Mouse (Mus musculus) cerebellum, adult 2 months (tissue): ENCODE measurements at regions not wholly inside any gene's neighbourhood (a gene's known extent, or its start where the extent isn't known, plus 50 kb on each side); places are given as distances from the start of the nearest gene placed in this dataset.

ENCODE experiments used
- DNase-seq, 2 experiments: peaks; one replicate each; pipeline ENCODE4 v3.0.0; 2021
- H3K27ac ChIP-seq: fragments of 200-500 bp; 2 replicates; pipeline ENCODE4 v1.5.1; 2012; ENCODE audit warnings: low read length, control low read depth, inconsistent platforms; ENCODE audit not compliant: insufficient read depth
- H3K27me3 ChIP-seq: fragments of 200-500 bp; 2 replicates; pipeline ENCODE4 v1.6.1; 2012; ENCODE audit warnings: inconsistent platforms, mild to moderate bottlenecking, low read length, moderate library complexity; ENCODE audit not compliant: control insufficient read depth, insufficient read depth
- H3K4me1 ChIP-seq: fragments of 200-500 bp; 2 replicates; pipeline ENCODE4 v1.6.1; 2011; ENCODE audit warnings: low read length; ENCODE audit not compliant: control insufficient read depth, insufficient read depth
- H3K4me3 ChIP-seq: fragments of 200-500 bp; replicated peaks from 2 replicates; pipeline ENCODE3; 2011; ENCODE audit warnings: mild to moderate bottlenecking, low read depth, low read length, control low read depth; ENCODE audit not compliant: insufficient read depth
- CTCF ChIP-seq: fragments of 200-500 bp; IDR thresholded peaks from 2 replicates; pipeline ENCODE4 v1.5.1; 2011; ENCODE audit warnings: low read depth, mild to moderate bottlenecking, control low read depth, low read length, moderate library complexity, borderline replicate concordance; ENCODE audit not compliant: insufficient read depth
- POLR2A ChIP-seq: fragments of 200-500 bp; IDR thresholded peaks from 2 replicates; pipeline ENCODE4 v1.6.1; 2011; ENCODE audit warnings: low read length, control low read depth, borderline replicate concordance; ENCODE audit not compliant: insufficient read depth
- WGBS: fragments of 180-500 bp; shearing (Covaris S2); methylation state at CpG from one replicate; pipeline ENCODE4 v1.1.7; 2018; 5-methylcytosine and 5-hydroxymethylcytosine counted together

DNA sequence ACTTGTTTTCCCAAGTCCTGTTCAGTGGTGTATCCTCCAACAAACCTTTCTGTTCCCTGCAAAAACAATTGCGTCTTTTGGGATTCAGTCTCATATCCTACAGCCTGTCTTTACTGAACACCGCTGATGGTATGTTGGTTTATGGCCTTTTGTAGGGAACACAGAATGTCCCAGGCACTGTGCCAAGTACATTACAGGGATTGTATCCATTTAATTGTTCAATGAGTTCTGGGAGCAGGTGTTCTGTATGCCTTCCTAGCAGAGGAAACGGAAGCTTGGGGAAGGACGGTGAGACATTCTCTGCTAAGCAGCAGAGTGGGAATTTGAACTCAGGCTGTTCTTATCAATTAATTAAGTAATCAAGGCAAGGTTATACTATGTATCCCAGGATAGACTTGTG, 164.5 kb upstream of the Nlrp1b start:
- H3K27me3 ChIP-seq = no peaks in the 10 kb centered on the region
- H3K27ac ChIP-seq = no peak overlapping the region
- no peaks in the 10 kb centered on the region for H3K4me1 ChIP-seq
- TF ChIP-seq POLR2A (no peak), CTCF (no peak)
- 57% methylated on average over 4 of the region's 4 CpGs for whole genome bisulfite sequencing
- no peak for DNase-seq
- H3K4me3 ChIP-seq = no peak overlapping the region

DNA sequence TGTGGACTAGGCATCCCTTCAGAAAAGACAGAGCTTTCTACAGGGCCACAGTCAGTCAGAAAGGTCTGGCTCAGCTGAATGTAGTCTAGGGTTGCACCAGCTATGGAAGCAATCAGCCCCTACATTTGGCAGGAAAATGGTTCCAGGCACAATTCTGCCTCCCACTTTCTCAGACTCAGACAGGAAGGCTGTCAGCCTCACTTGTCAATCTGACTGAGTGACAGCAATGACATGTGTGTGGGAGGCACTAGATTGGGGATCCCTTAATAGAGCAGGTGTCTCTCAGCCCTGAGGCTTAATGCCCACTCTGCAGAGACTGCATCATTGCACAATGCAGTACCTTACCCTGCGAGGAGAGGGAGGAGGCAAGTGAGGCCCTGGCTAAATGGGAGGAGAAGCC, 165.1 kb upstream of the Nlrp1b start:
- TF ChIP-seq POLR2A (no peak), CTCF (no peak)
- Histone ChIP-seq H3K4me3 (no peak overlapping the region), H3K27ac (no peak overlapping the region), H3K4me1 (no peaks in the 10 kb centered on the region), H3K27me3 (no peaks in the 10 kb centered on the region)
- no peak for DNase-seq
- 68% methylated on average over 1 of the region's 1 CpGs for WGBS

DNA sequence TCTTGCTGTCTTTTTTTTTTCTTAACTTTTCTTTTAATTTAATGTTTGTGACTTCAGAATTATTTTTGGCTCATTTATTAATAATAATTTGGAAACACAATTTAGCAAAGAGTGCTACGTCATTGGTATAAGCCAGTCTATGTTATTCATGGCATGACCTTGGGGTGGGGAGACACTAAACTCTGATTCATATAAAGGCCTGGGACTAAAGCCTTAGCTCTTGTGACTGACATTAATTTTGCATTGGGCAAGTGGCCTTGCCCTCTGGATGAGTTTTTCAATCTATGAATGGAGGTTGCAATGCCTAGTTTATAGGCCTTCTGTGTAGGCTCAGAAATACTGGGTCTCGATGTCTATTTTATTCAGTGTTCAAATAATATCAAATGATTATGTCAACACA, 169.8 kb upstream of the Nlrp1b start:
- no peak for TF ChIP-seq CTCF
- no peak for TF ChIP-seq POLR2A

DNA sequence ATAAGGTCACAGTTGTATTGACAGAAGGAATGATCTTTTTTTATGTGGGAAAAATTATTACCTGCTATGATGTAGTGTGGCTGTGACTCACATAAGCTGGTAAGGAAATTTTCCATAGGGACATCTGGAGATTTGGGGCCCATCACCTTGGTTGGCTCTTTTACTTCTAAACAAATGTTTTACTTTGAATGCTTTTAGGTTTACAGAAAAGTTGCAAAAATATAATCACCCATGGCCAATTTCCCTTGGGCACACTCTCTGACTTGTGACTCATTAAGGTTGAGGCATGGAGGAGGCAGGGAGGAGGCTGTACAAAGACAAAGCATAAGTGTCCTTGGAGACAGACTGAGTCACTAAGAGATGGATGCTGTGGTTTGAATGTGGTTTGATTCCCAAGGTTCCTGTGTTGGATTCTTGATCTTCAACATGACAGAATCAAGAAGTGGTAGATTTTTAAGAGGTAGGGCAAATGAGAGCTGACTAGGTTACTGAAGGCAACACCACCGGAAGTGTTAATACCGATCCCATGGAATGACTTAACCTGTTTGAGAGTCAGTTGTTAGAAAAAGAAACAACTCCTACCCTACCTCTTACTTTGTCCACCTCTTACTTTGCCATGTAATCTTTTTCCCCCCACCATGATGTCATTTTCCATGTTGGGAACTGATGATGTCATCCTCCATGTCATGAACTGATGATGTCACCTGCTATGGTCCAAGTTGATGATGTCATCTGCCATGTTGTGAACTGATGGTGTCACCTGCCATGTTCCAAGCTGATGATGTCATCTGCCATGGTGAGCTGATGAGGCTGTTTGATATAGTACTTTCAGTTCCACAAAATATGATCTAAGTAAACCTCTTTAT, 171.1 kb upstream of the Nlrp1b start:
- DNase-seq = no peak
- Histone ChIP-seq H3K27ac (no peak overlapping the region), H3K4me1 (no peaks in the 10 kb centered on the region; the same call in 1 of the 2 replicates), H3K4me3 (no peak overlapping the region), H3K27me3 (no peaks in the 10 kb centered on the region)
- TF ChIP-seq CTCF = no peak
- TF ChIP-seq POLR2A = no peak
- WGBS = 93% methylated on average over 2 of the region's 2 CpGs

More for the DNA sequence above, 169.8 kb upstream of the Nlrp1b start:
- H3K4me1 ChIP-seq = no peaks in the 10 kb centered on the region; the same call in 1 of the 2 replicates
- H3K4me3 ChIP-seq = no peak overlapping the region
- no peaks in the 10 kb centered on the region for H3K27me3 ChIP-seq
- 93% methylated on average over 2 of the region's 2 CpGs for WGBS
- H3K27ac ChIP-seq = no peak overlapping the region
- no peak for DNase-seq

DNA sequence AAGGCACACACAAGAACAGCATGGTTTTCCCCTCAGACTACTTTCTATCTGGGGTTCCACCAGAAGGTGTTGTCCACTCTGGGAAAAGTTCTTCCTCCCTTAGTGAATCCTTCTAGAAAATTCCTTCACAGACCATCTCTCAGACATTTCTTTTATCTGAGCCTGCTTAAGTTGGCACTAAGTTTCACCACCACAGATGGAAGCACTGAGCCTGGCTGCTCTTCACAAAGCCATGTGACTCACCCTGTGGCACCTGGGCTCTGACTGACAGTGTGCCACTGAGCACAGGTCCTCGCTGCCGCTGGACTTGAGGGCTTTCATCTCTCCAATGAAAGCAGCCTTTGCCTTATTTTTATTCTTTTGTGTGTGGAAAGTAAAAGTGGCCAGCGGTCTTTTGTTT, 173.8 kb upstream of the Nlrp1b start:
- H3K4me1 ChIP-seq = no peaks in the 10 kb centered on the region; the same call in 1 of the 2 replicates
- 47% methylated on average over 3 of the region's 3 CpGs for WGBS
- no peaks in the 10 kb centered on the region for H3K27me3 ChIP-seq
- H3K4me3 ChIP-seq = no peak overlapping the region
- TF ChIP-seq POLR2A (no peak), CTCF (no peak)
- DNase-seq = peak in 1 of 2 experiments; percentile 35
- H3K27ac ChIP-seq = no peak overlapping the region

DNA sequence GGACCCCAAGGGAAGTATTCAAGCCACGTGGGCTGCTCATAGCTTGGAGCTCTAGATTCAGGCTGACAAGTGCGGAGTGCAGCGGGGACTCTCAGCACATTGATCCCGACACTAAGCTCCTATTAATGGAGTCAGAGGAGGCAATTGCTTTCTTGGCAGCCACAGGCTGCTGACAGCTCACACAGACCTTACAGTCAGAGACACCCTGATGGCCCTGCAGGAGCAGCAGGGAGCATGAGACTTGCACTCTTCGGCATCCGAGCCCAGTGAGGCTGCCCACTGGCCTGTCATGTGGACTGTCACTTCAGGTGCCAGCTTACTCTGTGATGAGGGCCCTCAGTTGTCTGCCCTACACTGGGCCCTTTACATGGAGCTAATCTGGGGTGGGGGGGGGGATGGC, 176.5 kb upstream of the Nlrp1b start:
- WGBS = 33% methylated on average over 6 of the region's 6 CpGs
- TF ChIP-seq POLR2A (no peak), CTCF (no peak)
- no peaks in the 10 kb centered on the region; the same call in 1 of the 2 replicates for H3K4me1 ChIP-seq
- no peaks in the 10 kb centered on the region for H3K27me3 ChIP-seq
- no peak for DNase-seq
- H3K27ac ChIP-seq = no peak overlapping the region
- no peak overlapping the region for H3K4me3 ChIP-seq

DNA sequence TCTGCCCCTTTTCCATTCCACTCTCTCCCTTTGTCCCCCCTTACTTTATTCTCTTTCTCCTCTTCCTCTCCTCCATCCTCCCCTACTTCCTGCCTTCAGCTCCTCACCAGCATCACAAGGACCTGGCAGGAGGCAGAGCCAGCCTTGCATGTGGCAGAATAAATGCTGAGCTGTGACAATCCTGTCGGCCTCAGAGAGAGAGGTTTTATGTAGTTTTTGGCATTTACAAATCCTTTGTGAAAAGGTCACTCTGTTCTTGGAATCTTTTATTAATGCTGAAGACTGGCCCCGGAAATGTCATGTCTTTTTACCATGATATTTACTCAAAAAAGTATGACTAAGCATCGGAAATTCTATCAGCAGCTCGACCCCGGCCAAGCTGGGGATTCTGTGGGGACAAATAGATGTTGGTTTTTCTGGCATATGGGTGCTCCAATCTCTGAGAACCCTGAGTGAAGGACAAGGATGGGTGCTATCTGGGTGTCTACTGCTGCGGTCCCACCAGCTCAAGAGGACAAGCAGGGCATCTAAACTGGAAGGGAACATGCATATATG, 178.8 kb upstream of the Nlrp1b start:
- Histone ChIP-seq H3K27me3 (no peaks in the 10 kb centered on the region), H3K27ac (no peak overlapping the region), H3K4me3 (no peak overlapping the region), H3K4me1 (no peaks in the 10 kb centered on the region; the same call in 1 of the 2 replicates)
- 80% methylated on average over 6 of the region's 6 CpGs for WGBS
- TF ChIP-seq CTCF (no peak), POLR2A (no peak)
- DNase-seq = no peak

DNA sequence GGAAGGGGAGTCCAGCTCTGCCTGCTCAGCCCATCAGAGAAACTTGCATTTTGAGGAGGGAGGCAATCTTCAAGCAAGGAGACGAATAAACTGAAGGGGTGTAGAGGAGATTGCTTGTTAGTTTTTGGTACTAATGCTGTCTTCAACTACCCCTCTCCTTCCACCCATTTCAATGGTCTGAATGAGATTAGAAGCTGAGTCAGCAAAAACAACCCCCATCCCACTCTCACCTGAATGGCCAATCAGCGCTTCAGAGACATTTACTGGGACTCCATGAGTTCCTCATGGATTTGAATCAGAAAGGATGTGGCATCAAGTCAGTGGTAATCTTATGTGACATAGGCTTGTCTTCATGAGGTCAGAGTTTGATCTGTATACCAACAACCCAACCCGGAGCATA, 180.0 kb upstream of the Nlrp1b start:
- no peak for DNase-seq
- TF ChIP-seq POLR2A = no peak
- no peak for TF ChIP-seq CTCF
- H3K27me3 ChIP-seq = no peaks in the 10 kb centered on the region
- H3K4me3 ChIP-seq = no peak overlapping the region
- H3K27ac ChIP-seq = no peak overlapping the region
- WGBS = 97% methylated on average over 3 of the region's 3 CpGs
- no peaks in the 10 kb centered on the region; the same call in 1 of the 2 replicates for H3K4me1 ChIP-seq
